ENCODE assay signal across 25 mouse cellular contexts in genomic region chr7:75842306-75842705, GRCm38 (mm10). TPM values are rescaled to one million over a fixed set of nuclear protein-coding genes. Genes with fewer than 3 reads are reported as not detected.
DNase-seq lines count a peak whose midpoint lies in the region; ATAC-seq lines count a peak whose summit lies in the region.
"Had no signal": no experiment of that assay in that cellular context is flagged by ENCODE, and none has a peak within 500 bp of the region (broad histone marks: within the 10 kb centered on the region; RNA-seq: fewer than 3 reads in every experiment).

No protein-coding gene starts in this region.

- H3K4me1 ChIP-seq in midbrain, embryonic 11.5 days (ENCODE audit: control insufficient read depth, insufficient read depth, low read length), result no peaks in the 10 kb centered on the region
- peaks cover under 1% of the 10 kb centered on the region; the same call in 1 of the 2 replicates for H3K4me1 ChIP-seq in midbrain, embryonic 15.5 days
- 0 out of 2 replicates have a peak, but pooled peaks cover under 1% of the 10 kb centered on the region for H3K4me1 ChIP-seq in hindbrain, embryonic 10.5 days (replicated peaks)
- H3K4me1 ChIP-seq: embryonic facial prominence, embryonic 15.5 days had no signal

- H3K9ac ChIP-seq in midbrain, embryonic 11.5 days (ENCODE audit: low read length), result no peak overlapping the region
- no peak overlapping the region for H3K9ac ChIP-seq in midbrain, embryonic 15.5 days
- H3K9ac ChIP-seq: embryonic facial prominence, embryonic 13.5 days; embryonic facial prominence, embryonic 15.5 days; forebrain, embryonic 12.5 days had no signal

- H3K36me3 ChIP-seq in midbrain, embryonic 11.5 days (ENCODE audit: control insufficient read depth, insufficient read depth, low read length), result no peaks in the 10 kb centered on the region
- H3K36me3 ChIP-seq in midbrain, embryonic 15.5 days (replicated peaks), result no peaks in the 10 kb centered on the region
- no peaks in the 10 kb centered on the region for H3K36me3 ChIP-seq in hindbrain, embryonic 10.5 days
- H3K36me3 ChIP-seq: embryonic facial prominence, embryonic 13.5 days; embryonic facial prominence, embryonic 15.5 days; forebrain, embryonic 10.5 days; forebrain, embryonic 12.5 days; G1E had no signal

- H3K27me3 ChIP-seq in midbrain, embryonic 11.5 days (ENCODE audit: control insufficient read depth, insufficient read depth, low read length), result no peaks in the 10 kb centered on the region
- H3K27me3 ChIP-seq in midbrain, embryonic 15.5 days (replicated peaks), result no peaks in the 10 kb centered on the region
- no peaks in the 10 kb centered on the region for H3K27me3 ChIP-seq in hindbrain, embryonic 10.5 days (ENCODE audit: insufficient read depth, poor library complexity, severe bottlenecking)
- H3K27me3 ChIP-seq: CH12.LX; embryonic facial prominence, embryonic 13.5 days; embryonic facial prominence, embryonic 15.5 days; forebrain, embryonic 12.5 days had no signal

- no peaks in the 10 kb centered on the region for H3K9me3 ChIP-seq in midbrain, embryonic 11.5 days (ENCODE audit: control insufficient read depth, low read length)
- no peaks in the 10 kb centered on the region for H3K9me3 ChIP-seq in midbrain, embryonic 15.5 days
- H3K9me3 ChIP-seq in hindbrain, embryonic 10.5 days, result no peaks in the 10 kb centered on the region
- H3K9me3 ChIP-seq: embryonic facial prominence, embryonic 13.5 days; embryonic facial prominence, embryonic 15.5 days; forebrain, embryonic 10.5 days; forebrain, embryonic 12.5 days; G1E had no signal

- H3K27ac ChIP-seq in midbrain, embryonic 11.5 days (ENCODE audit: low read depth, low read length), result no peak overlapping the region
- H3K27ac ChIP-seq in midbrain, embryonic 15.5 days, result no peak overlapping the region
- H3K27ac ChIP-seq in hindbrain, embryonic 10.5 days, result no peak overlapping the region
- H3K27ac ChIP-seq: embryonic facial prominence, embryonic 13.5 days; embryonic facial prominence, embryonic 15.5 days; forebrain, embryonic 10.5 days; forebrain, embryonic 12.5 days had no signal

- no peak overlapping the region for H3K4me3 ChIP-seq in midbrain, embryonic 11.5 days (ENCODE audit: low read depth, low read length)
- H3K4me3 ChIP-seq in midbrain, embryonic 15.5 days, result no peak overlapping the region
- H3K4me3 ChIP-seq in hindbrain, embryonic 10.5 days, result no peak overlapping the region
- H3K4me3 ChIP-seq: embryonic facial prominence, embryonic 13.5 days; embryonic facial prominence, embryonic 15.5 days; erythroblast, embryonic 14.5 days; forebrain, embryonic 10.5 days; forebrain, embryonic 12.5 days had no signal

- peak; percentile 54 for DNase-seq in adrenal gland, adult 2 months
- DNase-seq in adrenal gland, postnatal 10 days, result no peak
- DNase-seq in midbrain, embryonic 11.5 days (ENCODE audit: low spot score, missing footprints), result peak; percentile 68
- peak; percentile 2 for DNase-seq in NIH3T3 (ENCODE audit: low read depth)
- DNase-seq in hindbrain, embryonic 10.5 days (ENCODE audit: low spot score), result no peak
- DNase-seq: adrenal gland, postnatal 14 days; B cell, adult 2 months; cerebellum, adult 11 months; cerebellum, adult 18-20 months; cerebellum, adult 8-10 months; cerebellum, adult 9-11 months; cerebellum, postnatal 14 days; cerebellum, postnatal 36 days; embryo, embryonic 11 days had no signal

- ATAC-seq in midbrain, embryonic 11.5 days (ENCODE audit: low FRiP score), result no peak
- no peak for ATAC-seq in midbrain, embryonic 15.5 days (replicated peaks)
- ATAC-seq: CD4-positive, CD25-positive, alpha-beta regulatory T cell, adult 4 months; forebrain, embryonic 14.5 days; forebrain, embryonic 16.5 days had no signal

- WGBS in midbrain, embryonic 11.5 days, result 78% methylated on average over 3 of the region's 3 CpGs
- WGBS in midbrain, embryonic 15.5 days, result 88% methylated on average over 3 of the region's 3 CpGs
- WGBS in hindbrain, embryonic 10.5 days, result 86% methylated on average over 3 of the region's 3 CpGs

- H3K4me2 ChIP-seq in midbrain, embryonic 11.5 days, result no peak overlapping the region
- H3K4me2 ChIP-seq in midbrain, embryonic 15.5 days, result no peak overlapping the region
- H3K4me2 ChIP-seq: embryonic facial prominence, embryonic 13.5 days; embryonic facial prominence, embryonic 15.5 days; forebrain, embryonic 12.5 days had no signal

RNA-seq across cellular contexts. Expression of gene Klhl25, which starts 5.8 kb away (rescaled TPM):
- 10 to 100 TPM; 13.6 to 20.1 TPM for total RNA-seq in adrenal gland, adult 2 months (2021)
- polyA plus RNA-seq in adrenal gland, adult 2 months (2012; rRNA removed), result 13.4 and 14.9 TPM in 2 replicates
- total RNA-seq in adrenal gland, postnatal 10 days (2021), result 10 to 100 TPM; 21.0 to 22.4 TPM
- polyA plus RNA-seq in midbrain, embryonic 11.5 days (2014; fragmentation: Nextera tagmentation; extraction: Ambion mirVana), result 17.7 and 21.2 TPM in 2 replicates
- 24.5 and 28.8 TPM in 2 replicates for polyA plus RNA-seq in midbrain, embryonic 15.5 days (2015; fragmentation: Nextera tagmentation; extraction: Ambion mirVana)
- polyA plus RNA-seq in hindbrain, embryonic 10.5 days (2016; fragmentation: Nextera tagmentation; extraction: Ambion mirVana), result 22.8 and 24.6 TPM in 2 replicates

Comparison
In these comparisons a context has a peak if more than half of its experiments do, and no peak if none do; other contexts are left out.
1. DNase-seq: peak in adrenal gland, adult 2 months (single experiment), midbrain, embryonic 11.5 days (single experiment) and NIH3T3 (single experiment); none in adrenal gland, postnatal 10 days (single experiment) and hindbrain, embryonic 10.5 days (single experiment).